Mouse (Mus musculus) G1E (cell line): ENCODE measurements around the gene Wfdc18.

ENCODE experiments used
- CTCF ChIP-seq: IDR thresholded peaks from 2 replicates; pipeline ENCODE4 v1.5.1; 2012; ENCODE audit warnings: low read depth, low read length, inconsistent platforms, mixed read lengths
- GATA1 ChIP-seq: IDR thresholded peaks from 2 replicates; pipeline ENCODE4 v1.6.1; 2012; ENCODE audit warnings: borderline replicate concordance, low read length, inconsistent platforms, mixed read lengths
- GATA2 ChIP-seq: IDR thresholded peaks from 2 replicates; pipeline ENCODE4 v1.6.1; 2012; ENCODE audit warnings: low read depth, low read length, inconsistent platforms, borderline replicate concordance
- POLR2AphosphoS5 ChIP-seq: IDR thresholded peaks from 2 replicates; pipeline ENCODE4 v1.6.1; 2012; ENCODE audit warnings: low read depth, low read length, inconsistent platforms; ENCODE audit not compliant: insufficient replicate concordance
- TAL1 ChIP-seq: conservative IDR thresholded peaks from 2 replicates; pipeline ENCODE4 v1.6.1; 2012; ENCODE audit warnings: low read depth, low read length, inconsistent platforms, mixed read lengths

DNA sequence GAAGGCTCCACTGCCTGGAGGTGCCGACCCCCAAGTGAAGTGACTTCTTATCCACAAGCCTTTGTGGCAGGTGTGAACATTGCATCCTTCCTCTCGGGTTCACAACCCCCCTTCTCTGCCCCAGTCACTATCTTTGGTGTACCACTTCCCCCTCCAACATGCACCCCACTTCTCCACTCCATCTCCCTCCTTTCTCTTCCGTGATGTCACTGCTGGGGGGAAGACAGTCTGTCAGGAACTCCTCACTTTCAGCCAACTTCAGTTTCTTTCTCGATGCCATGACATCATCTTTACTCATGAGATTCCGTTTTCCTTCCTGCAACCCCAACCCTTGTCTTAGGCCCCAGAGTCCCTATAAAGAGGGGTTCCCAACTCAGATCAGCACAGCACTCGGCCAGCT, 46.6 kb upstream of the Wfdc18 start, which contains the start of gene Ccl4:
- TF ChIP-seq CTCF (no peak), POLR2AphosphoS5 (no peak), GATA1 (no peak), GATA2 (no peak), TAL1 (no peak)
